Mouse (Mus musculus) c-Kit-positive CD71-positive TER-119-negative erythroid progenitor cells, embryonic 14.5 days (primary cell): Measurements from ENCODE around the gene Ptpn22.
A peak's percentile ranks its signal among the peaks of the same experiment; 100 is the strongest.
"Not testable (repeated sequence)": the region's sequence is repeated elsewhere in the genome, so short reads cannot be mapped to it uniquely, and the experiment has no call there.

Experiments
- DNase-seq: peaks from one replicate; pipeline ENCODE4 v3.0.0-alpha.2; 2013; ENCODE audit warnings: low read depth

Gene Ptpn22

GRCm38 (mm10) chr3:103858881-103859801 is at the start of gene Ptpn22:
Gene Ptpn22, plus strand, starts transcription at chr3:103859795.
- DNase-seq = no peak

GRCm38 (mm10) chr3:103809799-103810150 is 49.8 kb upstream of the Ptpn22 start:
- no peak for DNase-seq

- no peak for DNase-seq
Observed at GRCm38 (mm10) chr3:103810967-103811366, 48.6 kb upstream of the Ptpn22 start.

GRCm38 (mm10) chr3:103827548-103827947 is 32.0 kb upstream of the Ptpn22 start:
- no peak for DNase-seq

GRCm38 (mm10) chr3:103829036-103829435 is 30.6 kb upstream of the Ptpn22 start:
- DNase-seq = no peak

GRCm38 (mm10) chr3:103830681-103831080 is 28.9 kb upstream of the Ptpn22 start:
- not testable (repeated sequence) for DNase-seq

GRCm38 (mm10) chr3:103831146-103831545 is 28.4 kb upstream of the Ptpn22 start:
- DNase-seq = no peak

GRCm38 (mm10) chr3:103832426-103832825 is 27.2 kb upstream of the Ptpn22 start, which contains the start of gene Bcl2l15:
Gene Bcl2l15, plus strand, starts transcription at chr3:103832601.
- no peak for DNase-seq

GRCm38 (mm10) chr3:103834001-103834400 is 25.6 kb upstream of the Ptpn22 start:
- DNase-seq = no peak

- DNase-seq = no peak
Observed at GRCm38 (mm10) chr3:103835272-103835950, 24.2 kb upstream of the Ptpn22 start.

- no peak for DNase-seq
Observed at GRCm38 (mm10) chr3:103835951-103836310, 23.7 kb upstream of the Ptpn22 start.

GRCm38 (mm10) chr3:103836453-103836852 is 23.1 kb upstream of the Ptpn22 start:
- no peak for DNase-seq

- DNase-seq = no peak
Observed at GRCm38 (mm10) chr3:103839711-103840110, 19.9 kb upstream of the Ptpn22 start.

GRCm38 (mm10) chr3:103840195-103840594 is 19.4 kb upstream of the Ptpn22 start:
- not testable (repeated sequence) for DNase-seq

- DNase-seq = not testable (repeated sequence)
Observed at GRCm38 (mm10) chr3:103840946-103841345, 18.6 kb upstream of the Ptpn22 start.

GRCm38 (mm10) chr3:103850644-103851363 is 8.8 kb upstream of the Ptpn22 start:
- no peak for DNase-seq

- DNase-seq = no peak
Observed at GRCm38 (mm10) chr3:103851481-103851880, 8.1 kb upstream of the Ptpn22 start.

- no peak for DNase-seq
Observed at GRCm38 (mm10) chr3:103851882-103852281, 7.7 kb upstream of the Ptpn22 start.

- DNase-seq = peak; percentile 49
Observed at GRCm38 (mm10) chr3:103852565-103853299, 6.9 kb upstream of the Ptpn22 start.

- no peak for DNase-seq
Observed at GRCm38 (mm10) chr3:103853804-103854203, 5.8 kb upstream of the Ptpn22 start.

GRCm38 (mm10) chr3:103857036-103857805 is 2.4 kb upstream of the Ptpn22 start:
- DNase-seq = no peak
